Mouse (Mus musculus) midbrain, embryonic 12.5 days (tissue): ENCODE measurements at regions not wholly inside any gene's neighbourhood (a gene's known extent, or its start where the extent isn't known, plus 50 kb on each side); places are given as distances from the start of the nearest gene placed in this dataset.
A peak's percentile ranks its signal among the peaks of the same experiment; 100 is the strongest.

Experiments used
- ATAC-seq: fragments of 200-750 bp; cut with Nextera tagmentation; 2 replicates; pipeline ENCODE4 v1.8.0; 2017; ENCODE audit warnings: low read depth, moderate TSS enrichment, moderate library complexity; ENCODE audit not compliant: low FRiP score
- H3K27ac ChIP-seq: fragments of 300-500 bp; sonication (generic); replicated peaks from 2 replicates; pipeline ENCODE4 v1.5.1; 2016; ENCODE audit warnings: mild to moderate bottlenecking
- H3K27me3 ChIP-seq: fragments of 300-500 bp; sonication (generic); 2 replicates; pipeline ENCODE4 v1.6.1; 2016; ENCODE audit warnings: mild to moderate bottlenecking
- H3K36me3 ChIP-seq: fragments of 300-500 bp; sonication (generic); 2 replicates; pipeline ENCODE4 v1.6.1; 2016
- H3K4me1 ChIP-seq: fragments of 300-500 bp; sonication (generic); 2 replicates; pipeline ENCODE4 v1.6.1; 2016
- H3K4me2 ChIP-seq: fragments of 300-500 bp; sonication (generic); replicated peaks from 2 replicates; pipeline ENCODE4 v1.6.1; 2016; ENCODE audit warnings: mild to moderate bottlenecking, moderate library complexity
- H3K4me3 ChIP-seq: fragments of 300-500 bp; sonication (generic); 2 replicates; pipeline ENCODE4 v1.5.1; 2016; ENCODE audit warnings: mild to moderate bottlenecking
- H3K9ac ChIP-seq: fragments of 300-500 bp; sonication (generic); replicated peaks from 2 replicates; pipeline ENCODE4 v1.6.1; 2016; ENCODE audit warnings: mild to moderate bottlenecking, moderate library complexity
- H3K9me3 ChIP-seq: fragments of 300-500 bp; sonication (generic); 2 replicates; pipeline ENCODE4 v1.6.1; 2016; ENCODE audit warnings: mild to moderate bottlenecking
- WGBS: fragments of 180-500 bp; shearing (Covaris S2); methylation state at CpG from one replicate; pipeline ENCODE4 v1.1.7; 2016; 5-methylcytosine and 5-hydroxymethylcytosine counted together

GRCm38 (mm10) chr19:14957727-14958126, 359.9 kb upstream of the Tle4 start:
- H3K27me3 ChIP-seq, result peaks cover 25% of the 10 kb centered on the region
- no peak overlapping the region for H3K9ac ChIP-seq
- no peaks in the 10 kb centered on the region for H3K36me3 ChIP-seq
- 93% methylated on average over 19 of the region's 19 CpGs for WGBS
- H3K9me3 ChIP-seq, result no peaks in the 10 kb centered on the region
- no peak overlapping the region for H3K4me3 ChIP-seq
- peaks cover 17% of the 10 kb centered on the region for H3K4me1 ChIP-seq
- no peak overlapping the region for H3K4me2 ChIP-seq
- no peak overlapping the region for H3K27ac ChIP-seq
- no peak for ATAC-seq

DNA sequence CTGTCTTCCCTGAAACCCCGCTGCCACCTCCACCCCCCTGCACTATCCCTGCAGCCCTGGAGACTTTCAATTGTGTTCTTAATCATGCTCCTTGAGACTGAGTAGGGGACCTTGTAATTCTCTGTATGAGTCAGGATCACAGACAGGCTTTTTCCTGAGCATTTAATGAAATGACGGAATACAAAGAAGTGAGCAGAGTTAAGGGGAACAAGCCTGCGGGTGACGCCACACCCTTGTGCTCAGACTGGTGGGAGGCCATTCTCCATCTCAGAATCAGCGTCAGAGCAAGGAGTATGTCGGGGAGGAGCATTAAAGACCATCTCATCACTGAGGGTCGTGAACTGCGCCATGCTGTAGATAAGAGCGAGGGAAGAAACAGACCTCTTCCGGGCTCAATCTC, 359.3 kb upstream of the Tle4 start:
- no peak overlapping the region for H3K4me2 ChIP-seq
- H3K9ac ChIP-seq, result no peak overlapping the region
- H3K27me3 ChIP-seq, result peaks cover 25% of the 10 kb centered on the region
- no peaks in the 10 kb centered on the region for H3K36me3 ChIP-seq
- 43% methylated on average over 10 of the region's 10 CpGs for WGBS
- no peak overlapping the region for H3K27ac ChIP-seq
- ATAC-seq, result no peak
- H3K4me3 ChIP-seq, result no peak overlapping the region
- no peaks in the 10 kb centered on the region for H3K9me3 ChIP-seq
- H3K4me1 ChIP-seq, result peaks cover 17% of the 10 kb centered on the region

DNA sequence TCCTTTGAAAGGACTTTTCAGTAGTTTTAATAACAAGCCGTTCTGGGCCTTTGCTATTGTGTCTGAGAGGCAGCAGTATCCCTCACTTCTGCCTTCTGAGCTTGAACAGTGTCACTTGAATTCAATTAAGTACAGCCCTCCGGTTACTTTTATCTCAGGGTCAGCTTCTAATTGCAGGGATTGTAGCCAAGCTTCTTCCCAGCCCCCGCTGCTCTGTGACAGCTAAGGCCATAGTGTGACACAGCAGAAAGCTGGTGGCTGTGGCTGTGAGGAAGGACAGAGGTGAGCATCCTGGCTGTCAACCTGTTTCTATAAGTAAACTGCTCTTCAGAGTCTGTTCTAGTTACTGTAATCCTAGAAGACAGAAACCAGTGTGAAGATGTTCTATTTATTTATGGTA, 358.5 kb upstream of the Tle4 start:
- ATAC-seq, result no peak
- no peak overlapping the region for H3K4me3 ChIP-seq

DNA sequence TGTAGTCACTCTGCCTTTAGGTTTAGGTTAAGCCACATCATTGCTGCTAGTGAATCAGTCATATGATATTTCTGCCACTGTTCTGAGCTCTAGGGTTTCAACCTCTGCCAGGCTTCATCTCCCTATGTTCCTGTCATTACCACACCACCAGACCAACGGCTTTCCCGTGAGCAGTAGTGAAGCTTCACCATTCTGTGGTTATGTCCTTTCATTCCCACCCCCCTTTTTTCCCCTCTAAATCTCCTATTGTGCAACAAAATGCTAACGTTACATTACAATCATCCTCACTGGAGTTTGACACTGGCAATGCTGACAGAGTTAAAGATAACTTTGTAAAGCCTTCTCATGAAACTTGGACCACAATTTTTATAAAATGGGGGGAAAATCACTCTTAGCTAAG, 358.1 kb upstream of the Tle4 start:
- H3K9me3 ChIP-seq, result no peaks in the 10 kb centered on the region
- H3K36me3 ChIP-seq, result no peaks in the 10 kb centered on the region
- no peak overlapping the region for H3K4me3 ChIP-seq
- no peak overlapping the region for H3K4me2 ChIP-seq
- H3K27ac ChIP-seq, result no peak overlapping the region
- no peak overlapping the region for H3K9ac ChIP-seq
- ATAC-seq, result no peak
- H3K27me3 ChIP-seq, result peaks cover 25% of the 10 kb centered on the region
- WGBS, result 13% methylated on average over 3 of the region's 3 CpGs
- H3K4me1 ChIP-seq, result peaks cover 17% of the 10 kb centered on the region

More for the DNA sequence above, 358.5 kb upstream of the Tle4 start:
- H3K27me3 ChIP-seq, result peaks cover 25% of the 10 kb centered on the region
- H3K27ac ChIP-seq, result no peak overlapping the region
- no peaks in the 10 kb centered on the region for H3K9me3 ChIP-seq
- H3K9ac ChIP-seq, result no peak overlapping the region
- H3K4me2 ChIP-seq, result no peak overlapping the region
- peaks cover 17% of the 10 kb centered on the region for H3K4me1 ChIP-seq
- H3K36me3 ChIP-seq, result no peaks in the 10 kb centered on the region
- 6% methylated on average over 3 of the region's 3 CpGs for WGBS

GRCm38 (mm10) chr19:14940207-14940952, 342.5 kb upstream of the Tle4 start:
- ATAC-seq, result no peak; the same call in 1 of the 2 replicates
- no peaks in the 10 kb centered on the region for H3K36me3 ChIP-seq
- no peak overlapping the region for H3K9ac ChIP-seq
- no peaks in the 10 kb centered on the region for H3K27me3 ChIP-seq
- WGBS, result 62% methylated on average over 9 of the region's 9 CpGs
- no peak overlapping the region for H3K4me2 ChIP-seq
- no peaks in the 10 kb centered on the region for H3K4me1 ChIP-seq
- H3K4me3 ChIP-seq, result no peak overlapping the region
- H3K27ac ChIP-seq, result no peak overlapping the region
- no peaks in the 10 kb centered on the region for H3K9me3 ChIP-seq

- no peaks in the 10 kb centered on the region for H3K4me1 ChIP-seq
- 64% methylated on average over 1 of the region's 1 CpGs for WGBS
Measured at GRCm38 (mm10) chr19:14922238-14922637, 324.4 kb upstream of the Tle4 start.

GRCm38 (mm10) chr19:14911056-14911850, 313.4 kb upstream of the Tle4 start:
- Histone ChIP-seq H3K4me3 (no peak overlapping the region), H3K4me1 (no peaks in the 10 kb centered on the region), H3K27ac (no peak overlapping the region), H3K9me3 (no peaks in the 10 kb centered on the region), H3K9ac (no peak overlapping the region), H3K4me2 (no peak overlapping the region), H3K36me3 (no peaks in the 10 kb centered on the region), H3K27me3 (no peaks in the 10 kb centered on the region)
- 82% methylated on average over 11 of the region's 11 CpGs for WGBS
- ATAC-seq, result no peak

More at GRCm38 (mm10) chr19:14922238-14922637, 324.4 kb upstream of the Tle4 start:
- Histone ChIP-seq H3K36me3 (no peaks in the 10 kb centered on the region), H3K9me3 (no peaks in the 10 kb centered on the region), H3K4me3 (no peak overlapping the region), H3K27ac (no peak overlapping the region), H3K9ac (no peak overlapping the region), H3K4me2 (no peak overlapping the region), H3K27me3 (no peaks in the 10 kb centered on the region; the same call in 1 of the 2 replicates)
- no peak for ATAC-seq

GRCm38 (mm10) chr19:14894875-14895274, 297.0 kb upstream of the Tle4 start:
- Histone ChIP-seq H3K9me3 (no peaks in the 10 kb centered on the region), H3K4me2 (no peak overlapping the region), H3K4me3 (no peak overlapping the region), H3K36me3 (no peaks in the 10 kb centered on the region), H3K27ac (no peak overlapping the region), H3K4me1 (peaks cover 28% of the 10 kb centered on the region), H3K9ac (no peak overlapping the region), H3K27me3 (peaks cover 30% of the 10 kb centered on the region)
- whole genome bisulfite sequencing, result 96% methylated on average over 2 of the region's 2 CpGs
- ATAC-seq, result no peak

DNA sequence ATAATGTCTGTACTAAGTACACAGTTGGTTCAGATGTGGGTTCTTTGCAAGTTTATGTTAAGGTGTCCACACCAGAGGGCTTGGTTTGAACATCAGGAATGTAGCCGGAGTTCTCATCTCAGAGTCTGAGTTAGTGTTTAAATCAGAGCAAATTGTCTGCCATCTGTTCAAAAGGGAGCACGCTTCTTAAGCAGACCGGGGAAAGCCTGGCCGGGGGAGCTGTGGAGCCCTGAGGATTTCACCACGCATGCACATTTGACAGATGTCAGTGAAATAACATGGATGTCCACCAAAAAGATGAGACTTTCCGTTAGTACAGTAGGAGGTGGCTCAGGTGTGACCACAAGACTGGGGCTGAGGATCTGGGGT, 294.5 kb upstream of the Tle4 start:
- Histone ChIP-seq H3K9me3 (no peaks in the 10 kb centered on the region), H3K27me3 (peaks cover 41% of the 10 kb centered on the region), H3K36me3 (no peaks in the 10 kb centered on the region), H3K4me1 (peaks cover 45% of the 10 kb centered on the region), H3K27ac (peak overlapping the region; percentile 56; the same call in 1 of the 2 replicates), H3K4me3 (no peak overlapping the region), H3K9ac (no peak overlapping the region), H3K4me2 (0 out of 2 replicates have a peak overlapping the region, but pooled peaks have one; percentile 55)
- 32% methylated on average over 6 of the region's 6 CpGs for WGBS
- no peak for ATAC-seq

GRCm38 (mm10) chr19:14891689-14892389, 294.0 kb upstream of the Tle4 start:
- Histone ChIP-seq H3K9ac (no peak overlapping the region), H3K27me3 (peaks cover 39% of the 10 kb centered on the region), H3K4me1 (peaks cover 45% of the 10 kb centered on the region), H3K4me2 (peak overlapping the region; percentile 55), H3K27ac (peak overlapping the region; percentile 56; the same call in 1 of the 2 replicates), H3K9me3 (no peaks in the 10 kb centered on the region), H3K36me3 (no peaks in the 10 kb centered on the region), H3K4me3 (0 out of 2 replicates have a peak overlapping the region, but pooled peaks have one; percentile 5)
- 13% methylated on average over 7 of the region's 8 CpGs for WGBS
- no peak for ATAC-seq

- Histone ChIP-seq H3K4me3 (peak overlapping the region; percentile 24), H3K27me3 (peaks cover 39% of the 10 kb centered on the region), H3K36me3 (no peaks in the 10 kb centered on the region), H3K9me3 (no peaks in the 10 kb centered on the region), H3K4me1 (peaks cover 45% of the 10 kb centered on the region), H3K27ac (peak overlapping the region; percentile 88), H3K9ac (no peak overlapping the region), H3K4me2 (peak overlapping the region; percentile 55)
- 2% methylated on average over 9 of the region's 9 CpGs for WGBS
- ATAC-seq, result peak; percentile 45
Measured at GRCm38 (mm10) chr19:14891090-14891428, 293.2 kb upstream of the Tle4 start.
